7 mouse cellular contexts compared by ENCODE assay signal in the genomic region with DNA sequence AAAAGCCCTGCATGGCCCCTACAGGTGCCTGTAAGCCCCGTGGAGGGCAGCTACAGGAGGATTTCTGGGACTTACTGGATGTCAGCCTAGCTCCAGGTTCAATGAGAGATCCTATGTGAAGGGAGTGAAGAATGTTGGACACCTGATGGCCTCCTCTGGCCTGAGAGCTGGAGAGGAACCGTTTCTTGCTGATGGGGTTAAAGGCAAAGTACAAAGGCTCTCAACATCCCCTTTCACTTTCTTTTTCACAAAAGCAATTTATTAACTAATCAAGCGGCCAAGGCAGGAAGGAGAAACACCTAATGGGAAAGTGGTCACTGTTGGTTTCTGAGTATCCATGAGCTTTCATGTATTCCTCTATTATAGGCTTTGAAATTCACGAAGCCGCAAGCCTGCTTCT. TPM values are rescaled to one million over a fixed set of nuclear protein-coding genes. Genes with fewer than 3 reads are reported as not detected.
DNase-seq lines count a peak whose midpoint lies in the region; ATAC-seq and TF ChIP-seq lines count a peak whose summit lies in the region.

No protein-coding gene starts in this region.

- no peak for TF ChIP-seq CTCF in forebrain, postnatal 0 days (IDR thresholded peaks at IDR 0.05; ENCODE audit: low read depth)

- DNase-seq in lung, postnatal 25 days (ENCODE audit: low spot score) = no peak
- no peak for DNase-seq in forebrain, postnatal 0 days
- DNase-seq in liver, embryonic 13.5 days = no peak
- no peak for DNase-seq in right cerebral cortex, postnatal 4 days

- no peak overlapping the region for H3K27ac ChIP-seq in lung, embryonic 16.5 days (ENCODE audit: low read length)
- H3K27ac ChIP-seq in forebrain, postnatal 0 days (ENCODE audit: low read depth, low read length) = no peak overlapping the region
- no peak overlapping the region for H3K27ac ChIP-seq in liver, embryonic 13.5 days
- H3K27ac ChIP-seq in stomach, embryonic 16.5 days (ENCODE audit: low read length) = no peak overlapping the region

- H3K4me3 ChIP-seq in lung, embryonic 16.5 days (ENCODE audit: low read length) = peak overlapping the region; percentile 52
- peak overlapping the region; percentile 52 for H3K4me3 ChIP-seq in forebrain, postnatal 0 days (ENCODE audit: low read depth, low read length)
- peak overlapping the region; percentile 49 for H3K4me3 ChIP-seq in liver, embryonic 13.5 days (replicated peaks)
- peak overlapping the region; percentile 54 for H3K4me3 ChIP-seq in stomach, embryonic 16.5 days (replicated peaks; ENCODE audit: low read length)

- no peaks in the 10 kb centered on the region for H3K36me3 ChIP-seq in lung, embryonic 16.5 days (ENCODE audit: control insufficient read depth, insufficient read depth, low read length)
- no peaks in the 10 kb centered on the region for H3K36me3 ChIP-seq in forebrain, postnatal 0 days (ENCODE audit: insufficient read depth)
- H3K36me3 ChIP-seq in liver, embryonic 13.5 days = no peaks in the 10 kb centered on the region
- no peaks in the 10 kb centered on the region for H3K36me3 ChIP-seq in stomach, embryonic 16.5 days (ENCODE audit: control insufficient read depth, insufficient read depth, low read length)

- 0 out of 2 replicates have a peak overlapping the region, but pooled peaks have one; percentile 13 for H3K9ac ChIP-seq in lung, embryonic 16.5 days (ENCODE audit: low read length)
- H3K9ac ChIP-seq in forebrain, postnatal 0 days = peak overlapping the region; percentile 18; the same call in 1 of the 2 replicates
- H3K9ac ChIP-seq in liver, embryonic 13.5 days = no peak overlapping the region
- H3K9ac ChIP-seq in stomach, embryonic 16.5 days (ENCODE audit: low read length) = peak overlapping the region; percentile 46

- peak overlapping the region; percentile 80 for H3K4me2 ChIP-seq in lung, embryonic 16.5 days (ENCODE audit: low read depth, low read length)
- peak overlapping the region; percentile 98 for H3K4me2 ChIP-seq in forebrain, postnatal 0 days (ENCODE audit: low read depth)
- H3K4me2 ChIP-seq in liver, embryonic 13.5 days = peak overlapping the region; percentile 64
- H3K4me2 ChIP-seq in stomach, embryonic 16.5 days (ENCODE audit: low read depth, low read length) = peak overlapping the region; percentile 95

- H3K9me3 ChIP-seq in lung, embryonic 16.5 days (ENCODE audit: control insufficient read depth, low read length) = no peaks in the 10 kb centered on the region
- no peaks in the 10 kb centered on the region for H3K9me3 ChIP-seq in forebrain, postnatal 0 days (ENCODE audit: low read length)
- no peaks in the 10 kb centered on the region for H3K9me3 ChIP-seq in liver, embryonic 13.5 days (replicated peaks)
- H3K9me3 ChIP-seq in stomach, embryonic 16.5 days (replicated peaks; ENCODE audit: control insufficient read depth, low read length) = no peaks in the 10 kb centered on the region

- H3K27me3 ChIP-seq in lung, embryonic 16.5 days (ENCODE audit: control insufficient read depth, insufficient read depth, low read depth, low read length) = peaks cover 19% of the 10 kb centered on the region
- no peaks in the 10 kb centered on the region for H3K27me3 ChIP-seq in forebrain, postnatal 0 days (ENCODE audit: insufficient read depth, low read length)
- peaks cover 29% of the 10 kb centered on the region for H3K27me3 ChIP-seq in liver, embryonic 13.5 days
- peaks cover 22% of the 10 kb centered on the region for H3K27me3 ChIP-seq in stomach, embryonic 16.5 days (ENCODE audit: control insufficient read depth, insufficient read depth, low read length)

- H3K4me1 ChIP-seq in lung, embryonic 16.5 days (replicated peaks; ENCODE audit: control insufficient read depth, insufficient read depth, low read length) = peaks cover 10% of the 10 kb centered on the region; the same call in 1 of the 2 replicates
- 0 out of 2 replicates have a peak, but pooled peaks cover 5% of the 10 kb centered on the region for H3K4me1 ChIP-seq in forebrain, postnatal 0 days (ENCODE audit: insufficient read depth)
- H3K4me1 ChIP-seq in liver, embryonic 13.5 days (replicated peaks) = peaks cover 9% of the 10 kb centered on the region; the same call in 1 of the 2 replicates
- H3K4me1 ChIP-seq in stomach, embryonic 16.5 days (ENCODE audit: control insufficient read depth, insufficient read depth, low read length) = peaks cover 12% of the 10 kb centered on the region

- ATAC-seq in lung, embryonic 16.5 days (ENCODE audit: low read depth) = no peak
- ATAC-seq in forebrain, postnatal 0 days = no peak
- ATAC-seq in liver, embryonic 13.5 days (ENCODE audit: low read depth) = no peak
- ATAC-seq in stomach, embryonic 16.5 days (ENCODE audit: insufficient read depth, low FRiP score) = no peak
- no peak for ATAC-seq in inflammation-experienced regulatory T-cells, adult 6 months

- WGBS in lung, embryonic 16.5 days = 42% methylated on average over 5 of the region's 5 CpGs
- WGBS in forebrain, postnatal 0 days = 45% methylated on average over 5 of the region's 5 CpGs
- WGBS in liver, embryonic 13.5 days (ENCODE audit: insufficient replicate concordance) = 41% methylated on average over 5 of the region's 5 CpGs
- 36% methylated on average over 5 of the region's 5 CpGs for WGBS in stomach, embryonic 16.5 days

RNA-seq across cellular contexts. Expression of gene Tnfaip8l3, which starts 1.0 kb away (rescaled TPM):
- polyA plus RNA-seq in lung, embryonic 16.5 days (2015; fragmentation: Nextera tagmentation; extraction: Ambion mirVana) = 0.73 and 1.1 TPM in 2 replicates
- total RNA-seq in forebrain, postnatal 0 days (2014; rRNA removed) = 2.2 and 2.3 TPM in 2 replicates
- polyA plus RNA-seq in forebrain, postnatal 0 days (2015; fragmentation: Nextera tagmentation; extraction: Ambion mirVana) = 0.50 and 0.71 TPM in 2 replicates
- polyA plus RNA-seq in liver, embryonic 13.5 days (2015; fragmentation: Nextera tagmentation; extraction: Ambion mirVana) = 0.14 and 0.16 TPM in 2 replicates
- polyA plus RNA-seq in stomach, embryonic 16.5 days (2015; fragmentation: Nextera tagmentation; extraction: Ambion mirVana) = 0.05 and 0.21 TPM in 2 replicates
- not detected for polyA plus RNA-seq in inflammation-experienced regulatory T-cells, adult 6 months (2017; shearing (Covaris generic))
